Mouse (Mus musculus) intestine, embryonic 16.5 days (tissue): ENCODE measurements around the gene Gm11568. TPM values are rescaled to one million over a fixed set of nuclear protein-coding genes. Genes with fewer than 3 reads are reported as not detected.
"Not testable (repeated sequence)": the region's sequence is repeated elsewhere in the genome, so short reads cannot be mapped to it uniquely, and the experiment has no call there.

Source experiments
- ATAC-seq: fragments of 200-750 bp; cut with Nextera tagmentation; 2 replicates; pipeline ENCODE4 v1.8.0; 2017; ENCODE audit warnings: moderate TSS enrichment, moderate library complexity
- H3K27ac ChIP-seq: fragments of 300-500 bp; sonication (generic); 2 replicates; pipeline ENCODE4 v1.5.1; 2014; ENCODE audit warnings: mild to moderate bottlenecking, low read length
- H3K27me3 ChIP-seq: fragments of 300-500 bp; sonication (generic); replicated peaks from 2 replicates; pipeline ENCODE4 v1.6.1; 2014; ENCODE audit warnings: low read length, control low read depth, mixed read lengths; ENCODE audit not compliant: control insufficient read depth, insufficient read depth
- H3K36me3 ChIP-seq: fragments of 300-500 bp; sonication (generic); 2 replicates; pipeline ENCODE4 v1.6.1; 2014; ENCODE audit warnings: low read length, control low read depth; ENCODE audit not compliant: control insufficient read depth, insufficient read depth
- H3K4me1 ChIP-seq: fragments of 300-500 bp; sonication (generic); 2 replicates; pipeline ENCODE4 v1.6.1; 2014; ENCODE audit warnings: low read length, control low read depth, mixed read lengths; ENCODE audit not compliant: control insufficient read depth, insufficient read depth
- H3K4me2 ChIP-seq: fragments of 300-500 bp; sonication (generic); 2 replicates; pipeline ENCODE4 v1.6.1; 2014; ENCODE audit warnings: low read depth, low read length, control low read depth
- H3K4me3 ChIP-seq: fragments of 300-500 bp; sonication (generic); 2 replicates; pipeline ENCODE4 v1.5.1; 2014; ENCODE audit warnings: mild to moderate bottlenecking, low read length
- H3K9ac ChIP-seq: fragments of 300-500 bp; sonication (generic); 2 replicates; pipeline ENCODE4 v1.6.1; 2014; ENCODE audit warnings: low read depth, low read length
- H3K9me3 ChIP-seq: fragments of 300-500 bp; sonication (generic); 2 replicates; pipeline ENCODE4 v1.6.1; 2016; ENCODE audit warnings: low read length, control low read depth; ENCODE audit not compliant: control insufficient read depth
- WGBS: fragments of 180-500 bp; shearing (Covaris S2); extraction: QIAGEN DNeasy Blood & Tissue Kit; methylation state at CpG from one replicate; pipeline ENCODE4 v1.1.7; 2014; 5-methylcytosine and 5-hydroxymethylcytosine counted together
- polyA plus RNA-seq: library from polyadenylated mRNA; unstranded; fragments of >200 nt; fragmentation: Nextera tagmentation; extraction: Ambion mirVana; gene quantifications from 2 replicates; pipeline ENCODE4 v1.2.1, GENCODE M21; 2015

The Gm11568 gene
- polyA plus RNA-seq, 1 experiment from 2014 or later = not detected

DNA sequence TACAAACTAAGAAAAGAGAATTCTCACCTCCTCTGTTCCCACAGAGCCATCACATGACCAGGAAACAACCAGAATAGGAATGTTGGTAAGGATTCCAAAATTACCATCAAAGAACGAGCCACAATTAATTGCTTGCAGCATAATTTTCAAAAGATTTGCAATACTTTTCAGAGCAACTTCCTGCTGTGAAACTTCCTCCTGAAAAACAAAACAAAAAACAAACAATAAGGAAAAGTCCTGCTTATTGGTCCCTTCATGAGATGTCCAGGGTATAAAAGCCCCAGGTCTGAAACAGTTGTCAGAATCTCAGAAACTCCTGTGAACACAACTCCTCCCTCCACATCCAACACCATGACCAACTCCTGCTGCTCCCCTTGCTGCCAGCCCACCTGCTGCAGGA, 15.4 kb downstream of the Gm11568 start, which contains the start of gene Krtap9-1:
Gene Krtap9-1 (plus strand): TSS at position 301 of the 400 bp plus-strand sequence.
- not testable (repeated sequence) for H3K9ac ChIP-seq, H3K36me3 ChIP-seq, H3K9me3 ChIP-seq, H3K27ac ChIP-seq, H3K4me3 ChIP-seq, H3K27me3 ChIP-seq, ATAC-seq, H3K4me1 ChIP-seq, H3K4me2 ChIP-seq
- WGBS = 88% methylated on average over 1 of the region's 1 CpGs

DNA sequence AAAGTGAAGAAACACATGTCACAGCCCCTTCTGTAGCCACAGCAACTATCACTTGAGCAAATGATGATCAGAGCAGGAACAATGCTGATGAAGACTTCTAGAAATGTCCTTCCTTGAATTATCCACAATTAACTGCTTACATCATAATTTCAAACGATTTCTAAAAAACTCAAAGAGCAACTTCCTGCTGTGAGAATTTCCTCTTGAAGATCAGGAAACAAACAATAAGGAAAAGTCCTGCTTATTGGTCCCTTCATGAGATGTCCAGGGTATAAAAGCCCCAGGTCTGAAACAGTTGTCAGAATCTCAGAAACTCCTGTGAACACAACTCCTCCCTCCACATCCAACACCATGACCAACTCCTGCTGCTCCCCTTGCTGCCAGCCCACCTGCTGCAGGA, 21.2 kb downstream of the Gm11568 start, which contains the start of gene Gm11567:
Gene Gm11567 (plus strand): TSS at position 301 of the 400 bp plus-strand sequence.
- not testable (repeated sequence) for H3K9ac ChIP-seq, H3K4me1 ChIP-seq, H3K4me2 ChIP-seq, H3K27me3 ChIP-seq, H3K27ac ChIP-seq, H3K36me3 ChIP-seq, ATAC-seq, H3K4me3 ChIP-seq, H3K9me3 ChIP-seq
- WGBS = 41% methylated on average over 1 of the region's 1 CpGs

DNA sequence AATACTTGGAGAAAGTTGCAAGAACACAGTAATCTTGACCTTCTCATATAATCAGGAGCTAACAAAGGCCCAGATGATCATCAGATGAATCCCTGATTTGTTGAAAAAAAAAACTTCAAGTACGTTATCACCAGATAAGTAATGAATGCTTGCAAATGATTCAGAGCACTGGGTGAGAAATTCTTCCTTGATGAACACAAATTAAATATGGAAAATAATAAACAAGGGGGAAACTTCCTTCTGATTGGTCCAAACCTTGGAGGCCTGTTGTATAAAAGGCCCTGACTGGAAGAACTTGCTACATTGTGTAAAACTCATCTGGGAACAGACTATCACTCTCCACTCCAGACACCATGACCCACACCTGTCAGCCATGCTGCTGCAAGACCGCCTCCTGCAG, 49.9 kb downstream of the Gm11568 start, which contains the start of gene Krtap31-1:
Gene Krtap31-1 (plus strand): TSS at position 301 of the 400 bp plus-strand sequence.
- Histone ChIP-seq H3K27me3 (no peaks in the 10 kb centered on the region), H3K27ac (no peak within 1 kb of the TSS), H3K9me3 (no peaks in the 10 kb centered on the region), H3K4me3 (no peak within 1 kb of the TSS), H3K4me1 (no peaks in the 10 kb centered on the region), H3K4me2 (no peak within 1 kb of the TSS), H3K36me3 (no peaks in the 10 kb centered on the region), H3K9ac (no peak within 1 kb of the TSS)
- WGBS = 79% methylated on average over 2 of the region's 2 CpGs
- ATAC-seq = no peak

Other genes with a start within 250 kb of the Gm11568 start
- not detected in 2 replicates for gene Gm11937, start 247.7 kb upstream of the Gm11568 start, polyA plus RNA-seq
- not detected in 2 replicates for gene Krtap2-4, start 243.1 kb upstream of the Gm11568 start, polyA plus RNA-seq
- not detected in 2 replicates for gene Gm11562, start 237.5 kb upstream of the Gm11568 start, polyA plus RNA-seq
- not detected in 2 replicates for gene Krtap4-1, start 229.7 kb upstream of the Gm11568 start, polyA plus RNA-seq
- gene Krtap4-2, start 222.8 kb upstream of the Gm11568 start, polyA plus RNA-seq = not detected in 2 replicates
- gene Krtap4-7, start 213.8 kb upstream of the Gm11568 start, polyA plus RNA-seq = not detected in 2 replicates
- gene Gm11555, start 207.7 kb upstream of the Gm11568 start, polyA plus RNA-seq = not detected in 2 replicates
- gene Gm11563, start 199.0 kb upstream of the Gm11568 start, polyA plus RNA-seq = not detected in 2 replicates
- gene Krtap4-6, start 192.0 kb upstream of the Gm11568 start, polyA plus RNA-seq = not detected in 2 replicates
- not detected in 2 replicates for gene Gm14190, start 167.2 kb upstream of the Gm11568 start, polyA plus RNA-seq
- not detected in 2 replicates for gene Gm14180, start 123.6 kb upstream of the Gm11568 start, polyA plus RNA-seq
- not detected in 2 replicates for gene Gm11595, start 85.0 kb upstream of the Gm11568 start, polyA plus RNA-seq
- not detected in 2 replicates for gene Krtap4-8, start 77.2 kb upstream of the Gm11568 start, polyA plus RNA-seq
- not detected in 2 replicates for gene Krtap4-9, start 72.7 kb upstream of the Gm11568 start, polyA plus RNA-seq
- not detected in 2 replicates for gene Gm11596, start 64.5 kb upstream of the Gm11568 start, polyA plus RNA-seq
- gene Gm11569, start 59.0 kb upstream of the Gm11568 start, polyA plus RNA-seq = not detected in 2 replicates
- gene Gm11554, start 53.5 kb upstream of the Gm11568 start, polyA plus RNA-seq = not detected in 2 replicates
- gene Krtap4-13, start 48.0 kb upstream of the Gm11568 start, polyA plus RNA-seq = not detected in 2 replicates
- gene Gm11564, start 42.3 kb upstream of the Gm11568 start, polyA plus RNA-seq = not detected in 2 replicates
- not detected in 2 replicates for gene 2300003K06Rik, start 19.9 kb upstream of the Gm11568 start, polyA plus RNA-seq
- gene Krtap4-16, start 6.3 kb upstream of the Gm11568 start, polyA plus RNA-seq = not detected in 2 replicates
- gene Gm11559, start 6.6 kb downstream of the Gm11568 start, polyA plus RNA-seq = not detected in 2 replicates
- not detected in 2 replicates for gene Krtap9-1, start 15.5 kb downstream of the Gm11568 start, polyA plus RNA-seq
- not detected in 2 replicates for gene Gm11567, start 21.3 kb downstream of the Gm11568 start, polyA plus RNA-seq
- not detected in 2 replicates for gene Krtap31-1, start 50.0 kb downstream of the Gm11568 start, polyA plus RNA-seq
- gene Gm11565, start 56.8 kb downstream of the Gm11568 start, polyA plus RNA-seq = not detected in 2 replicates
- gene Krtap31-2, start 78.4 kb downstream of the Gm11568 start, polyA plus RNA-seq = not detected in 2 replicates
- not detected in 2 replicates for gene Krtap9-5, start 90.6 kb downstream of the Gm11568 start, polyA plus RNA-seq
- not detected in 2 replicates for gene Krtap29-1, start 121.1 kb downstream of the Gm11568 start, polyA plus RNA-seq
- not detected in 2 replicates for gene Krtap16-1, start 128.7 kb downstream of the Gm11568 start, polyA plus RNA-seq
- gene Krtap17-1, start 136.1 kb downstream of the Gm11568 start, polyA plus RNA-seq = not detected in 2 replicates
- gene Krt33a, start 158.3 kb downstream of the Gm11568 start, polyA plus RNA-seq = not detected in 2 replicates
- not detected in 2 replicates for gene Krt33b, start 172.0 kb downstream of the Gm11568 start, polyA plus RNA-seq
- not detected in 2 replicates for gene Krt34, start 183.6 kb downstream of the Gm11568 start, polyA plus RNA-seq
- not detected in 2 replicates for gene Krt31, start 192.6 kb downstream of the Gm11568 start, polyA plus RNA-seq
- gene Krt32, start 230.3 kb downstream of the Gm11568 start, polyA plus RNA-seq = not detected in 2 replicates
- gene Krt35, start 238.3 kb downstream of the Gm11568 start, polyA plus RNA-seq = 0.07 and 0.12 TPM in 2 replicates
- gene Krt36, start 247.7 kb downstream of the Gm11568 start, polyA plus RNA-seq = 0.10 TPM in 1 of 2 replicates, not detected in the other